Mouse (Mus musculus) monocyte, adult 5-6 weeks (primary cell): ENCODE data around the gene Mptx1. TPM values are rescaled to one million over a fixed set of nuclear protein-coding genes. Genes with fewer than 3 reads are reported as not detected.
"Not testable (repeated sequence)": the region's sequence is repeated elsewhere in the genome, so short reads cannot be mapped to it uniquely, and the experiment has no call there.

Source experiments
- ATAC-seq: fragments of 153-309, 156-312 bp; replicated peaks from 2 replicates; pipeline ENCODE4 v1.8.0; 2017; ENCODE audit warnings: mild to moderate bottlenecking; ENCODE audit not compliant: low TSS enrichment, insufficient number of reproducible peaks, severe bottlenecking, poor library complexity, low FRiP score
- total RNA-seq: library from RNA; stranded (forward); fragments of 200-1000, 200-491, 200-594 nt; gene quantifications from 3 replicates; pipeline ENCODE4 v1.2.3, GENCODE M21; 2017

Gene Mptx1
- total RNA-seq = not detected in 3 replicates

DNA sequence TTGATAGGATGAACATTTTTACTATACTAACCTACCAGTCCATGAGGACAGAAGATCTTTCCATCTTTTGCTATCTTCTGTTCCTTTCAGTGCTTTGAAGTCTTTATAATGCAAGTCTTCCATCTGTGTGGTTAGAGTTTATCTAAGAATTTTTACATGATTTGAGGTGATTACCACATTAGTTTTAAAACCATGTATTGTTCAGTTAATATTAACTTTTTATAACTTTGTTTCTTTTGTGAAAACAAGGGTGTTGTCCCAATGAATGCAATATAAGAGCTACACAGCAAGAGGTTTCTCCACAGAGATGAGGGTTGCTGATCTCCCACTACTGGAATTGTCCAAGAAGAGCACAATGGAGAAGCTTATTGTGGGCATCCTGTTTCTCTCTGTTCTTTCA lies at the start of gene Mptx1:
Mptx1 (plus strand) TSS at position 301 of the 400 bp plus-strand sequence.
- no peak for ATAC-seq

DNA sequence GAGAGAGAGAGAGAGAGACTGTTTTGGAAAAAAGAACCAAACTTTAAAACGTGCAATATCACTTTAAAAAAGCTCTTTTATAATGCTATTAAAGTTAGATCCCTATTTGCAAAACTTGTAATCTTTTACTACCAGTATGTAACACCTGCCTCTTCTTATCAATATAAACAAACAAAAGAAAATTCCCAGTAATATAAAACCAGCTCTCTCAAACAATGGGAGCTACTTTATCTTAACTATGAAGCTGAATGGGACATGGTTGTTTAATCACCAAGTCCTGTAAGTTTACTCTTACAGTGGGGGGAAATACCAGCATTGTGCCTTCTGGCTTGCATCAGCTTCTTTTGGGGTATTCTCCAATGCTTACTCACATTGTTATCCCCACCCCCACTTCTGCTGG lies 27.2 kb upstream of the Mptx1 start:
- no peak for ATAC-seq

DNA sequence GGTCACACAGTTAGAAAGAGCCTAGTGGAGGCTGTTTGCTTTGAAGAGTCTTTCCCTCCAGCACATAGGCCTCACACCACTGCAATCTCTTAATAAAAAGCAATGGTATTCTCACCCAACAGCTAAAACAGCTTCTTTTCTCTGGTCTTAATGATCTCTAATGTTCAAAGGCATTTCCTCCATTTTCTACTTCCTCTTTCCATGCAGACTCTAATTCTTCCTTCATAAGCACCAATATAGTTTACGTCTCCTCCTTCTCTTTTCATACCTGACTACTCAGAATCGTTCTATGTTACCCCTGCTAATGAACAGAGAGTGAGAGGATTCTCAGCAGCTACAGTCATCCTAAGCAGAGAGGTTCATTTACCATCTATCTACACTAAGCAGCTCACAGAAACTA lies 13.0 kb upstream of the Mptx1 start:
- no peak for ATAC-seq

DNA sequence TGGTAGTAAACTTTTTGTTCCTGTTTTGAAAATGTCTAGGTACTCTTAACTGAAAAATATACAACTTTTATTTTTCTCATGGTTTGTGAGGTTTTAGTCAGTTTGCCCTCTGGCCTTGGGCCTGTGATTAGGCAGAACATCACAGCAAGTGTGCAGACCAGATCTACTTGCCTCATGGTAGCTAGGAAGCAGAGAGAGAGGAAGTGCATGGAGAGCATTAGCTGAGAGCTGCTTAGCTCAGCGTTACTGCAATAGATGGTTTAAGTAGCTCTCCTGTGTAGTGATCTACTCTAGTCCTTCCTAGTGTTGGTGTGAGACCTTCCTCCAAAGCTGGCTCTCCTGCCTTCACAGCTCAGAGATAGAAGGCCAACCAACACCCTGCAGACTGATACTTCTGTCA lies 23.3 kb downstream of the Mptx1 start:
- ATAC-seq = not testable (repeated sequence)

DNA sequence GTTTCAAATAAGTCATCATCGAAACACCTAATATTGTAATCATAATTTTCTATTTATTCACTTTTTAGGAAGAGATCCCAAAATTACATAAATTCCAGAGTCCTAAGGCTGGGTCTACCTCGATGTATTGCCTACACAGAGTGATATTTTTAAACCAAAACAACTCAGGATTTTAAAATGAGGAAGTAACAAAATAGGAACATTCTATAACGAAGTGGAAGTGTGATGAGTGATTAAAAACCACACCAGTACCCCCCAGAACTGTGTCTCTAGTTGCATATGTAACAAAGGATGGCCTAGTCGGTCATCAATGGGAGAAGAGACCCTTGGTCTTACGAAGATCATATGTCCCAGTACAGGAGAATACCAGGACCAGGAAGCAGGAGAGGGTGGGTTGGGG lies 24.3 kb downstream of the Mptx1 start:
- no peak for ATAC-seq

DNA sequence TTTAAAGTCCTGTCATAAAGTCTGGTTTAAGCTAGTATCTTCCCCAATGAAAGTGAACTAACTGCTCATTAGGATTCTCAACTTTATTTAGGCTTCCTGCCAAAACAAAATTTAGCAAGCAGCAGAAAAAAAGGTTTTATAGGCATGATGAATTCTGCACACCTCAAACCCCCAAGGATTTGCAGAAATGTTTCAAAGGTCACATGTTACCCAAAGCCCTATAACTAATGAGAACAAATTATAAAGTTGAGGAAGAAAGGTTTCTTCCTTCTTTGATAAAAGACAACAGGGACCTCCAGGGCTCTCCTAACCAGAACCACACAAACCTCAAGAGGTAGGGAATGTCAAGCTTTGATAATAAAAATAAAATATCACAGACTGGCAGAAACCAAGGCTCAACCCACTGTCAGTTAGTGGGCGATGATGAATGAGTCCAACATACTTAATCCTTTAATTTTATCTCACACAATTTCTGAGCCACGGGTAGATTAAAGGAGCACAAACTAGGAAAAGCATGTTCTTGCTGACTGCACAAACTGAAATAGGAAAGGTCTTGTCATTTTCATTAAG lies 34.6 kb downstream of the Mptx1 start, which contains the start of gene Olfr417:
Olfr417 (plus strand) TSS at position 241 of the 570 bp plus-strand sequence.
- ATAC-seq = no peak

DNA sequence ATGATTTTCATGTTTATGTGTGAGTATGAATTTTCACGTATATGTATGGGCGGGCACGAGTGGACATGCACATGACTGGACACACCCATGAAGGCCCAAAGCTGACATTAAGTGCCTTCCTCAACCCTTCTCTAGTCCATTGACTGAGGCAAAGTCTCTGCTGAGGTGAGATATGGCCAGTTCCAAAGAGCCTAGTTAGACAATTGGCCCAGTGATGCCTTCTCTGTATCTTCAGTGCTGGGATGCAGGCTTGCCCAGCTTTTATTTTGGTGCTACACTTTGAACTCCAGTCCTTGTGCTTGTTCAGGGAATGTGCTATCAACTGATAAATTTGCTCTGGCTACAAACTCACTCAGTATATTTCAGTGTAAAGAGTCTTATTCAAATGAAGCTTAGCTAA lies 43.5 kb downstream of the Mptx1 start:
- ATAC-seq = no peak

Other genes with a start within 250 kb of the Mptx1 start
- gene Olfr429, start 246.2 kb upstream of the Mptx1 start, total RNA-seq = not detected in 3 replicates
- not detected in 3 replicates for gene Olfr427, start 233.6 kb upstream of the Mptx1 start, total RNA-seq
- gene Olfr231, start 209.4 kb upstream of the Mptx1 start, total RNA-seq = not detected in 3 replicates
- gene Olfr424, start 199.0 kb upstream of the Mptx1 start, total RNA-seq = not detected in 3 replicates
- not detected in 3 replicates for gene Olfr420, start 174.9 kb upstream of the Mptx1 start, total RNA-seq
- gene Spta1, start 157.7 kb upstream of the Mptx1 start, total RNA-seq = 0.78 to 6.8 TPM (median 4.1 TPM) in 3 replicates
- not detected in 3 replicates for gene Olfr419, start 78.5 kb upstream of the Mptx1 start, total RNA-seq
- not detected in 3 replicates for gene Olfr417, start 34.6 kb downstream of the Mptx1 start, total RNA-seq
- not detected in 3 replicates for gene Olfr248, start 60.5 kb downstream of the Mptx1 start, total RNA-seq
- not detected in 3 replicates for gene Olfr414, start 93.5 kb downstream of the Mptx1 start, total RNA-seq
- gene Olfr220, start 111.6 kb downstream of the Mptx1 start, total RNA-seq = not detected in 3 replicates
- 0.10 TPM in 2 of 3 replicates, not detected in the other for gene Fmn2, start 171.3 kb downstream of the Mptx1 start, total RNA-seq